10 mouse cellular contexts compared by ENCODE assay signal in the genomic region with DNA sequence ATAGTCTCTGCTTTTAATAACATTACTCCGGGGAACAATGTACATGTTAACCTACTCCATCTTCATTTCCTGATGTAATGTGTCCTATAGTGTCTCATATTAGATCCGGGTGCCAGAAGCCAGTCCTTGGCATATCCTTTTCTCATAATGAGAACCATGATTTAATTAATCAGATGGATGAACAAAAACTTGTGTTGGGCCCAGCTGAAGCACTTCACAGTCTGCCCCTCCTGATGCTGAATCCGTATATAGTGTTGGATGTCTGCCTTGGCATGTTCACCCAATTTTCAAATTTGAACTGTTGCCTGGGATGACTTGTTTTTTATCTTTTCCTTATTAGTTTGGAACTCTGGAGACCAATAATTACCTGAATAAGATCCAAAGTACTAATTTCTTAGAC.
"Had no signal": no experiment of that assay in that cellular context is flagged by ENCODE, and none has a peak within 500 bp of the region (broad histone marks: within the 10 kb centered on the region; RNA-seq: fewer than 3 reads in every experiment).

No protein-coding gene starts in this region.

- ATAC-seq: midbrain, embryonic 13.5 days had no signal

- DNase-seq: kidney, postnatal 14 days; layer of hippocampus, postnatal 36 days; lung, adult 18-20 months; thymus, adult 18-20 months; thymus, postnatal 14 days had no signal

- H3K9ac ChIP-seq: kidney, embryonic 15.5 days; limb, embryonic 13.5 days; liver, embryonic 14.5 days; midbrain, embryonic 13.5 days; neural tube, embryonic 12.5 days had no signal

- H3K27me3 ChIP-seq: kidney, embryonic 15.5 days; limb, embryonic 13.5 days; midbrain, embryonic 13.5 days; neural tube, embryonic 12.5 days had no signal

- H3K9me3 ChIP-seq: kidney, embryonic 15.5 days; limb, embryonic 13.5 days; midbrain, embryonic 13.5 days; neural tube, embryonic 12.5 days had no signal

- H3K36me3 ChIP-seq: kidney, embryonic 15.5 days; limb, embryonic 13.5 days; midbrain, embryonic 13.5 days; neural tube, embryonic 12.5 days had no signal

- H3K4me2 ChIP-seq: kidney, embryonic 15.5 days; limb, embryonic 13.5 days; midbrain, embryonic 13.5 days; neural tube, embryonic 12.5 days had no signal

- H3K4me3 ChIP-seq: kidney, embryonic 15.5 days; limb, embryonic 13.5 days; midbrain, embryonic 13.5 days; neural tube, embryonic 12.5 days had no signal

- H3K4me1 ChIP-seq: kidney, embryonic 15.5 days; limb, embryonic 13.5 days; midbrain, embryonic 13.5 days; neural tube, embryonic 12.5 days had no signal

- H3K27ac ChIP-seq: kidney, embryonic 15.5 days; limb, embryonic 13.5 days; liver, embryonic 14.5 days; midbrain, embryonic 13.5 days; neural tube, embryonic 12.5 days had no signal
